Mouse (Mus musculus): ENCODE data around the gene Cyth1.
A peak's percentile ranks its signal among the peaks of the same experiment; 100 is the strongest.

Gene Cyth1

GRCm38 (mm10) chr11:118222917-118223316 lies 25.5 kb downstream of the Cyth1 start:
- peak; percentile 46 for DNase-seq (ENCODE audit: low read depth)

- DNase-seq (ENCODE audit: low read depth) = peak; percentile 45
These were observed 26.0 kb downstream of the Cyth1 start for GRCm38 (mm10) chr11:118222351-118222885.

- DNase-seq (ENCODE audit: low read depth) = peak; percentile 90
These were observed 27.7 kb downstream of the Cyth1 start for GRCm38 (mm10) chr11:118220561-118221262.

GRCm38 (mm10) chr11:118219066-118219465 lies 29.3 kb downstream of the Cyth1 start:
- no peak for DNase-seq (ENCODE audit: low read depth)

GRCm38 (mm10) chr11:118216468-118216867 lies 31.9 kb downstream of the Cyth1 start:
- no peak for DNase-seq (ENCODE audit: low read depth)

GRCm38 (mm10) chr11:118215928-118216458 lies 32.4 kb downstream of the Cyth1 start:
- DNase-seq (ENCODE audit: low read depth) = no peak

DNA sequence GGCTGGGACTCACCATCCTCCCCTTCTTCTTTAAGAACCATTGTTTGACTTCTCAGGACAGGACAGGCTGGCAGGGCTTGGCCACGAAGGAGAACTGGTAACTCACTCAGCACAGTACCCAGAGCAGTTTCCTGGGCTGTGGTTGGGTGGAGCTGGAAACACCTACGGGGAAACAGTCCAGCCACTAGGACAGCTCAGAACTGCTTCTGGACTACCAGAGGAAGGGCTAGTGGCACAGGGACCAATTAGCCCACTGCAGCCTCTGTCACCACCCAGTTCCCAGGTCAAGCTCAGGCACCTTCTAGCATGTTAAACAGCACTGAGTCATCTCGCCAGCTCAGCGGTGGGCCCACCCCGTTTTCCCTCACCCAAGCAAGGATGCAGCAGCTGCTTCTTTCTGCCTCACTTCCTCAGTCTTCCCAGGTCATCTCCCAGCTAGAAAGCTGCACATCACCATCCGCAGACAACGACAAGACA lies 35.7 kb downstream of the Cyth1 start:
- DNase-seq (ENCODE audit: low read depth) = no peak

- peak; percentile 45 for DNase-seq (ENCODE audit: low read depth)
These were observed 36.4 kb downstream of the Cyth1 start for GRCm38 (mm10) chr11:118211749-118212635.

GRCm38 (mm10) chr11:118210962-118211361 lies 37.4 kb downstream of the Cyth1 start:
- no peak for DNase-seq (ENCODE audit: low read depth)

GRCm38 (mm10) chr11:118210116-118210515 lies 38.3 kb downstream of the Cyth1 start:
- DNase-seq (ENCODE audit: low read depth) = no peak

DNA sequence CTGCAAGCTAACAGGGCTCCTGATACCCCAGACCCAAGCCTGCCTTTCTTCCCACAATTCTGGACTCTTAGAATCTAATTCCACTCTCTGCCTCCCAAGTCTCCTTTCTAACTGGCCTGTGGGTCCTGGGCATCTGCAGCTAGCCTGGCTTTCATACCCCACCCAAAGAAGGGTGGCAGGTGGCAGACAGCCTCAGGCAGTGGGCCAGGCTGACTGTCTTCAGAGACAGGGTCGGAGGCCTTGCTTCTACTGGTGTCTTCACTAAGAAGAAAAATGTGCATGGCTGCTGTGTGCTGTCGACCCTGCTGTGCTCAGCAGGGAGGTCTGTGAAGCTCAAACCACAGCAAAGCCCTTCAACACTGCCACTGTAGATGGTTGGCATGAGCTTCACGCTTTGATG lies 39.0 kb downstream of the Cyth1 start:
- DNase-seq (ENCODE audit: low read depth) = no peak

DNA sequence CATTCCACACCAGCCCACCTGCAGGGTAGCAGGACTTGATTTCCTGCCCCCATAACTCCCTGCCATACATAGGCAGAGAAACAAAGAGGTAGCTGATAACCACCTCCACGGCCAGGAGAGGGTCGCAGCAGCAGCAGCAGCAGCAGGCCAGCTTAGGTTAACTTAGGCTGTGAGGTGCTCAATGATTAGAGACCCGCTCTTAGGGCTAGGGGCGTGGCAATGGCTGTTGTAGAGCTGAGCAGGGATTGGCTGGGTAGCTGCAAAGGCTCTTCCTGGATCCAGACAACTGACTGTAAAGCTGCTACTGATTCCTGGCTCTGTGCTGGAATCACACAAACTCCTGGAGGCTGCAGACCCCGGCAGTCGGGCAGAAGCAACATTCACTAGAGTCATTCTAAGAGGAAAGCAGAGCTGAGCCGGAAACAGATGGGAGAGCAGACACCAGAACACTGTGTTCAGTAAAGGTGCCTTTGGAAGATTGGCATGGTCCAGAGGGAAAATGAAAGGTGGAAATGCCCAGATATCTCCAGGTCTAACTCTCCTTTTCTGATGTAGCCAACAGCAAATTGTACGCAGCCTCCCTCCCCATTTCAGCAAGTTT lies 39.6 kb downstream of the Cyth1 start:
- no peak for DNase-seq (ENCODE audit: low read depth)

DNA sequence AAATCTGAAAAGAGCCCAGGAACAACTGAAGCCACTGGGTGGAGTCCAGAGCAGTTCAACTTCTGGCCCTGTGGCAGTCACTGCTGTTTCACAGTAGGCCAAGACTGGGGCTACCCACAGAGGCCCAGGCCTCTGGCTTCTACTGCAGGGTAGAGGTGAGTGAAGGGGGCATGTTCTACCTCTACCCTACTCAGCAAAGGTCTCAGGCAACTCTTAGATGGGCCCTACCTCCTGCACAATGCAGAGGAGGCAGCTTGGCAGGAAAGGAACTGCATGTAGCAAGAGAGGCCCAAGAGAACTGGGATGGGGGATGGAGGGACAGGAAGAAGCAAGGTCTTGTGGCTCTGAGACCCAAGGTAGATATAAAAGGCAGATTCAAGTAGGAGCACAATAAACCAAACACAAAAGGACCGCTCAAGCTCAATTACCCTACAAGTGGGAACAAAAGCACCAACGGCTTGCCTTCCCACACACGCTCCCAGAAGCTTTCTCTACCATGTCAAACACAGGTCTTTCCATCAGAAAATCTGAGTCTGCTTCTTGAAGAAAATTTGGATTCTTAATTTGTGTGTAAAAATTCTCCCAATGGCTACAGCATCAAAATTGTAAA lies 40.9 kb downstream of the Cyth1 start:
- DNase-seq (ENCODE audit: low read depth) = peak; percentile 56

- DNase-seq (ENCODE audit: low read depth) = peak; percentile 49
These were observed 42.1 kb downstream of the Cyth1 start for GRCm38 (mm10) chr11:118206267-118206666.

DNA sequence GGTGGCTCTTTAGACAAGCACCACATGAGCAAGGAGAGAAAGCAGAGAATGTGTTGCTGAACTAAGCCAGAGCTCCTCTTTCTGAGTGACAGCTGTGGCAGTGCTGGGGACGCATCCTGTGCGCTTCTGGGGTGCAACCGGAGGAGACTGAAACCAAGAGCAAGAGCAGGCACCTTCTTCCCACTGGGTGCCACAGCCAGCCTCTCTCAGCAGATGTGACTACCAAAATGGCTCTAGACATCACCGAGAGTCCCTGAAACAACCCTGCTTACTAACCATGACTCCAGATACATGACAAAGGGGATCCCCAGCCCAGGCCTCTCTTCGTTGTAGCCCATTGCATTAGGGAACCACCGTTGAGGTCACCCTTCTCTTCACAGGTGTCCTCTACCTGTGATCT lies 44.9 kb downstream of the Cyth1 start:
- DNase-seq (ENCODE audit: low read depth) = peak; percentile 63

DNA sequence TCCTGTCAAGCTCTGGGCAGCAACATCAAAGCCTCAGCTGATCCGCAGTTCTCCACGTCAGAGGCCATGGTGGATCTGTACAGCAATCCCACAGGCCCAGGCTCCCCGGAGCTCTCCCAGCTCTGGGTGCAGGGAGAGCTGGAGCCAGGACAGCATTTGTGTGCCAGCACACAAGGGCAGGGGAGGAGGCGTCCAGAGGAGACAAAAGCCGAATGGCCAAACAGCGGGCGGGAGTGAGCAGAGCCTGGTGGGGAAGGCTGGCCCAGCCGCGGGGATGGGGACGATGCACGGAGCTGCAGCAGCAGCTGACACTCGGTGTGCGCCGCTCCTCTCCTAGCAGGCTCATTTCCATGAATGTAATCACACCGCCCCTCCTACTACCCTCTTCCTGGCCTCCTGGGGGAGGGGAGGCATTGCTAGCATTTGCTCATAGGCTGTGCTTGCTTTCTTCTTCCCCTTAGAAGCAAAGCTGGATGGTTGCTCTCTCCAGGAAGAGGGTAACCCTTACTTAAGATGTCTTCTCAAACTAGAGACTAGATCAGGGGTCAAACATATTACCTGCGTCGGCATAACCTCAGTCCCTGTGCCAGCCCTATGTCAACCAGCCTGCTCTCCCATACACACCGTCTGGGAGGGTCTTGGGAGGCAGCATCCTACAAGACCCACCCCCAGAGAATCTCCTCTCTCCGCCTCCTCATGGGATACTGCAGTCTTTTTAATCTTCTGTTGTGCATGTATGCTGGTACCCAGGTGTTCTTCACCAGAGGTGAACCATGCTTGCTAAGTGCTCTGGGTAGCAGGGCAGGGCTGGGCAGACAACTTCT lies 45.8 kb downstream of the Cyth1 start:
- DNase-seq (ENCODE audit: low read depth) = no peak

DNA sequence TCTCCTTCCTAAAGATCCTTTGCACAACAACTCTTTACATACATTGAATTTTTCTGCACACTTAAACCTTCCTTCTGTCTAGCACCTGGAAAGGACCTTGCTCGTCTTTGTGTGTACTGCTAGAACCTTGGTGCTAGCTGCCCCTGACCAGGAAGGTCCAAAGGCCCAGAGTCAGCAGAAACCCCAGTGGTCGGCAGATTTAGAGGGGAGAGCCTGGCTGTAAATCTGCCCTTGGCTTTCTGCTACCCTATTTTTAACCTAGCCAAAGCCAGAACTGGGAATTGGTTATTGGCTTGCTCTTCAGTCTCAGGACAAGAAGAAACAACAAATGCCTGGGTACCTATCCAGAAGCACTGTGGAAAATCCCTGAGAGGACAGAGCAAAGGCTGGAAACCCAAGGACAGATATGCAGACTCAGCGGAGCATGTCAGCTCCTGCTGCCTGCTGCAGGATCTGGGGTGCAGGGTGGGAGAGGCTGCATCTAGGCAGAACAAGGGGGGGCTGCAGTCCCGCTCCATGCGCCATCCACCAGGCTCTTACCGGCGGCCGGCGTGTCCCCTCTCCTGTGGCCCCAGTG lies 46.5 kb downstream of the Cyth1 start:
- DNase-seq (ENCODE audit: low read depth) = no peak

DNA sequence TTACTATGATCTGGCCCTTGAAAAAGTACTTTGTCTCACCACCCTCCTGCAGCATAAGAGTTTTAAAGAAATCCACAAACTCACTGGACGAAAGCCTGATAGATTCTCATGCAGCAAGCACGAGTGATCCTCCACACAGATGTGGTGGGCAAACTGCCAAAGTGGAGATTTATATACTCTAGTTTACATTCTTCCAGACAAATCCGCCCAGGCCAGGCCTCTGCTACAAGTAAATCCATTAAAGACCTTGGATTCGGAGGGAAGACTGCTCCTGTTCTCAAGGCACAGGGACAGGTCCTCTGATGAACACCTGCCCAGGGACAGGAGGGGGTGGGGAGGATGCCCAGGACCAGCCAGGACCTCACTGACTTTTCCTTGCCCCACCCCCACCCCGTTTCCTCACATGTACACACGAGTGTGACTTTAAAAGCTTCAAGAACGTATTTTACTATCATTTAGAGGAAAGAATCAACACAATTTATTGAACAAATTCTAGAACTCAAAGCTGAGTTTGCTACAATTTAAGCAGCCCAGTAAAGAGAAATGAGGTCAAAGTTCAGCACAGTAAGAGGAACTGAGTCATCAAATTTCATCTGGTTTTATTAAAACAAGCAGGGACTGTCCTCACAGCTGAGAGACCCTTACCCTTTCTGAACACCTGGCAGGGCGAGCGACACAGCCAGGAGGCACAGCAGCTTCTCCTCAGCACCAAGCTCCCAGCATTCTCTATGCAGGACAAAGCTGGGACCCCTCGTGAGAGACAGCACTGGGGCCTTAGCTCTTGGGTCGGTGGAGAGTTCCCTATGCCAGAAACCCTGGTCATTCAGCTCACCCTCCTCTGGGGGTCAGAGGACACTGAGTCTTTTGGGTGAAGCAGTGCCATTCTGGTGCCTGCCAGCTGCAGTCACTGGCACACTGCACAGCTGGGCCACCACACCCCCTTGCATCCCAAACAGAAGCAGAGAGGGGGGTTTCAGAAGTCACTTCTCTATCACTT lies 47.3 kb downstream of the Cyth1 start:
- DNase-seq (ENCODE audit: low read depth) = no peak

GRCm38 (mm10) chr11:118198296-118198600 lies 50.1 kb downstream of the Cyth1 start:
- DNase-seq (ENCODE audit: low read depth) = no peak

Measured in naive thymus-derived CD4-positive, alpha-beta T cell, adult 2 months (primary cell).